Mouse (Mus musculus): ENCODE measurements around the gene Fam19a1.

DNA sequence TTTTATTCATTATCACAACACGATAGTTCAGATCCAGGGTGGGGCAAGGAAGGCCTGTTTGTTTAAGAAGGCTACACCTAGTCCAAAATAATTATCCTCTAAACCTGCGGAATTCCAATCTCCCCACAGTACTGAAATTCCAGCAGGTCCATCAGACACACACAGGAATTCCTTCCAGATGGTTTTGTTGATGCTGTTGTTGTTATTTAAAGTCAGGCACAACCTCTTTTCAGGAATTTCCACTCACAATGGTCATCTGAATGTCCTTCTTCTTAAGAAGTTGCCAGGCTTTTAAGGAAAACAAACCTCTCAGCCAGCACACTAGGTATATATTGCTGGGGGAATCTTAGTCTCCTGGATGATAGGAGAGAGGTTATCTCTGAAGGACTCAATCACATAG is 174.4 kb downstream of the Fam19a1 start:
- no peak for TF ChIP-seq CTCF (IDR thresholded peaks at IDR 0.05; ENCODE audit: borderline replicate concordance, insufficient read depth, low read depth, low read length)
- no peak for TF ChIP-seq POLR2A (IDR thresholded peaks at IDR 0.05; ENCODE audit: borderline replicate concordance, insufficient read depth, low read length)
